Mouse (Mus musculus): Measurements from ENCODE around the gene Fancg. TPM values are rescaled to one million over a fixed set of nuclear protein-coding genes. Genes with fewer than 3 reads are reported as not detected.
"Not testable (repeated sequence)": the region's sequence is repeated elsewhere in the genome, so short reads cannot be mapped to it uniquely, and the experiment has no call there.

Gene Fancg
- polyA plus RNA-seq, 1 experiment from 2014 or later = 20.5 TPM

GRCm38 (mm10) chr4:43005765-43006164 lies 4.5 kb downstream of the Fancg start:
- Histone ChIP-seq H3K36me3 (0 out of 2 replicates have a peak, but pooled peaks cover 4% of the 10 kb centered on the region), H3K27ac (no peak overlapping the region), H3K9me3 (replicated peaks) (no peaks in the 10 kb centered on the region), H3K27me3 (no peaks in the 10 kb centered on the region), H3K4me3 (no peak overlapping the region), H3K4me2 (replicated peaks) (no peak overlapping the region), H3K9ac (no peak overlapping the region), H3K4me1 (peaks cover 13% of the 10 kb centered on the region)
- ATAC-seq (ENCODE audit: low FRiP score) = no peak
- 57% methylated on average over 2 of the region's 2 CpGs for WGBS

- WGBS = 97% methylated on average over 3 of the region's 3 CpGs
Observed at GRCm38 (mm10) chr4:43004951-43005350, 5.4 kb downstream of the Fancg start.

GRCm38 (mm10) chr4:43002756-43003439 lies 7.4 kb downstream of the Fancg start:
- Histone ChIP-seq H3K36me3 (0 out of 2 replicates have a peak, but pooled peaks cover 4% of the 10 kb centered on the region), H3K4me2 (replicated peaks) (no peak overlapping the region), H3K27ac (no peak overlapping the region), H3K27me3 (no peaks in the 10 kb centered on the region), H3K4me1 (peaks cover 12% of the 10 kb centered on the region), H3K9ac (no peak overlapping the region), H3K4me3 (no peak overlapping the region), H3K9me3 (replicated peaks) (no peaks in the 10 kb centered on the region)
- WGBS = 79% methylated on average over 12 of the region's 12 CpGs
- ATAC-seq (ENCODE audit: low FRiP score) = no peak

More at GRCm38 (mm10) chr4:43004951-43005350, 5.4 kb downstream of the Fancg start:
- Histone ChIP-seq H3K4me3 (no peak overlapping the region), H3K9me3 (replicated peaks) (no peaks in the 10 kb centered on the region), H3K4me1 (peaks cover 11% of the 10 kb centered on the region), H3K4me2 (replicated peaks) (no peak overlapping the region), H3K36me3 (0 out of 2 replicates have a peak, but pooled peaks cover 4% of the 10 kb centered on the region), H3K27me3 (no peaks in the 10 kb centered on the region), H3K27ac (no peak overlapping the region), H3K9ac (no peak overlapping the region)
- no peak for ATAC-seq (ENCODE audit: low FRiP score)

GRCm38 (mm10) chr4:43001272-43001671 lies 9.0 kb downstream of the Fancg start:
- WGBS = 96% methylated on average over 2 of the region's 2 CpGs
- H3K4me3 ChIP-seq = no peak overlapping the region
- ATAC-seq (ENCODE audit: low FRiP score) = no peak
- H3K9me3 ChIP-seq (replicated peaks) = no peaks in the 10 kb centered on the region
- H3K27me3 ChIP-seq = no peaks in the 10 kb centered on the region
- peaks cover 17% of the 10 kb centered on the region for H3K4me1 ChIP-seq
- H3K27ac ChIP-seq = 0 out of 2 replicates have a peak overlapping the region, but pooled peaks have one; percentile 30
- H3K9ac ChIP-seq = no peak overlapping the region
- no peak overlapping the region for H3K4me2 ChIP-seq (replicated peaks)
- 0 out of 2 replicates have a peak, but pooled peaks cover 4% of the 10 kb centered on the region for H3K36me3 ChIP-seq

- Histone ChIP-seq H3K36me3 (peaks cover 11% of the 10 kb centered on the region), H3K4me1 (peaks cover 17% of the 10 kb centered on the region), H3K4me3 (peak within 1 kb of the TSS; percentile 80), H3K4me2 (replicated peaks) (peak within 1 kb of the TSS; percentile 83), H3K27ac (peak within 1 kb of the TSS; percentile 98), H3K9ac (peak within 1 kb of the TSS; percentile 90)
- ATAC-seq (ENCODE audit: low FRiP score) = peak; percentile 99
- WGBS = 1% methylated on average over 54 of the region's 56 CpGs
- H3K9me3 ChIP-seq (replicated peaks); H3K27me3 ChIP-seq: not testable (repeated sequence)
Observed at GRCm38 (mm10) chr4:43000141-43000986, 9.9 kb downstream of the Fancg start, which contains the start of gene Vcp. TSS of gene Vcp (minus strand) at chr4:43000507.

GRCm38 (mm10) chr4:42999451-43000140 lies 10.7 kb downstream of the Fancg start:
- peaks cover 17% of the 10 kb centered on the region for H3K4me1 ChIP-seq
- peak overlapping the region; percentile 90 for H3K9ac ChIP-seq
- peak; percentile 89 for ATAC-seq (ENCODE audit: low FRiP score)
- H3K4me2 ChIP-seq (replicated peaks) = peak overlapping the region; percentile 83
- H3K4me3 ChIP-seq = peak overlapping the region; percentile 80
- no peaks in the 10 kb centered on the region for H3K27me3 ChIP-seq
- WGBS = under 1% methylated on average over 51 of the region's 51 CpGs
- no peaks in the 10 kb centered on the region for H3K9me3 ChIP-seq (replicated peaks)
- peaks cover 15% of the 10 kb centered on the region for H3K36me3 ChIP-seq
- H3K27ac ChIP-seq = peak overlapping the region; percentile 98

- H3K4me2 ChIP-seq (replicated peaks) = peak overlapping the region; percentile 83
- ATAC-seq (ENCODE audit: low FRiP score) = no peak
- H3K4me3 ChIP-seq = peak overlapping the region; percentile 80
- 76% methylated on average over 2 of the region's 2 CpGs for WGBS
- peaks cover 31% of the 10 kb centered on the region for H3K36me3 ChIP-seq
- peak overlapping the region; percentile 29; the same call in 1 of the 2 replicates for H3K9ac ChIP-seq
- H3K9me3 ChIP-seq (replicated peaks) = no peaks in the 10 kb centered on the region
- H3K27me3 ChIP-seq = no peaks in the 10 kb centered on the region
- H3K4me1 ChIP-seq = peaks cover 17% of the 10 kb centered on the region
- H3K27ac ChIP-seq = no peak overlapping the region
Observed at GRCm38 (mm10) chr4:42998022-42998421, 12.3 kb downstream of the Fancg start.

- WGBS = 79% methylated on average over 1 of the region's 1 CpGs
- ATAC-seq (ENCODE audit: low FRiP score) = no peak
Observed at GRCm38 (mm10) chr4:42988296-42988695, 22.0 kb downstream of the Fancg start.

GRCm38 (mm10) chr4:42980467-42980866 lies 29.8 kb downstream of the Fancg start:
- ATAC-seq (ENCODE audit: low FRiP score); H3K9ac ChIP-seq; H3K27ac ChIP-seq; H3K4me1 ChIP-seq; H3K27me3 ChIP-seq; H3K4me3 ChIP-seq; H3K4me2 ChIP-seq (replicated peaks); H3K9me3 ChIP-seq (replicated peaks): not testable (repeated sequence)
- H3K36me3 ChIP-seq = peaks cover 71% of the 10 kb centered on the region
- 94% methylated on average over 8 of the region's 8 CpGs for WGBS

More at GRCm38 (mm10) chr4:42988296-42988695, 22.0 kb downstream of the Fancg start:
- no peaks in the 10 kb centered on the region for H3K9me3 ChIP-seq (replicated peaks)
- H3K9ac ChIP-seq = no peak overlapping the region
- H3K4me3 ChIP-seq = no peak overlapping the region
- H3K4me2 ChIP-seq (replicated peaks) = no peak overlapping the region
- H3K27ac ChIP-seq = no peak overlapping the region
- no peaks in the 10 kb centered on the region for H3K4me1 ChIP-seq
- no peaks in the 10 kb centered on the region for H3K27me3 ChIP-seq
- peaks cover 97% of the 10 kb centered on the region for H3K36me3 ChIP-seq

- no peaks in the 10 kb centered on the region for H3K27me3 ChIP-seq
- WGBS = 92% methylated on average over 4 of the region's 4 CpGs
- no peak for ATAC-seq (ENCODE audit: low FRiP score)
- H3K9me3 ChIP-seq (replicated peaks) = no peaks in the 10 kb centered on the region
- no peaks in the 10 kb centered on the region for H3K4me1 ChIP-seq
- peaks cover 49% of the 10 kb centered on the region for H3K36me3 ChIP-seq
- no peak overlapping the region for H3K4me3 ChIP-seq
- no peak overlapping the region for H3K9ac ChIP-seq
- H3K4me2 ChIP-seq (replicated peaks) = no peak overlapping the region
- no peak overlapping the region for H3K27ac ChIP-seq
Observed at GRCm38 (mm10) chr4:42978062-42978461, 32.2 kb downstream of the Fancg start.

GRCm38 (mm10) chr4:42973868-42974267 lies 36.4 kb downstream of the Fancg start:
- Histone ChIP-seq H3K4me1 (no peaks in the 10 kb centered on the region), H3K27ac (no peak overlapping the region), H3K4me3 (no peak overlapping the region), H3K36me3 (peaks cover 20% of the 10 kb centered on the region), H3K4me2 (replicated peaks) (no peak overlapping the region), H3K27me3 (no peaks in the 10 kb centered on the region), H3K9me3 (replicated peaks) (no peaks in the 10 kb centered on the region), H3K9ac (no peak overlapping the region)
- 80% methylated on average over 5 of the region's 5 CpGs for WGBS
- no peak for ATAC-seq (ENCODE audit: low FRiP score)

GRCm38 (mm10) chr4:42972952-42973351 lies 37.4 kb downstream of the Fancg start:
- Histone ChIP-seq H3K9ac (no peak overlapping the region), H3K27ac (no peak overlapping the region), H3K4me1 (no peaks in the 10 kb centered on the region), H3K9me3 (replicated peaks) (no peaks in the 10 kb centered on the region), H3K36me3 (peaks cover 10% of the 10 kb centered on the region), H3K27me3 (no peaks in the 10 kb centered on the region), H3K4me3 (no peak overlapping the region), H3K4me2 (replicated peaks) (no peak overlapping the region)
- 74% methylated on average over 4 of the region's 4 CpGs for WGBS
- no peak for ATAC-seq (ENCODE audit: low FRiP score)
